Mouse (Mus musculus): Measurements from ENCODE around the gene Ift140.
"Not testable (repeated sequence)": the region's sequence is repeated elsewhere in the genome, so short reads cannot be mapped to it uniquely, and the experiment has no call there.

The Ift140 gene

DNA sequence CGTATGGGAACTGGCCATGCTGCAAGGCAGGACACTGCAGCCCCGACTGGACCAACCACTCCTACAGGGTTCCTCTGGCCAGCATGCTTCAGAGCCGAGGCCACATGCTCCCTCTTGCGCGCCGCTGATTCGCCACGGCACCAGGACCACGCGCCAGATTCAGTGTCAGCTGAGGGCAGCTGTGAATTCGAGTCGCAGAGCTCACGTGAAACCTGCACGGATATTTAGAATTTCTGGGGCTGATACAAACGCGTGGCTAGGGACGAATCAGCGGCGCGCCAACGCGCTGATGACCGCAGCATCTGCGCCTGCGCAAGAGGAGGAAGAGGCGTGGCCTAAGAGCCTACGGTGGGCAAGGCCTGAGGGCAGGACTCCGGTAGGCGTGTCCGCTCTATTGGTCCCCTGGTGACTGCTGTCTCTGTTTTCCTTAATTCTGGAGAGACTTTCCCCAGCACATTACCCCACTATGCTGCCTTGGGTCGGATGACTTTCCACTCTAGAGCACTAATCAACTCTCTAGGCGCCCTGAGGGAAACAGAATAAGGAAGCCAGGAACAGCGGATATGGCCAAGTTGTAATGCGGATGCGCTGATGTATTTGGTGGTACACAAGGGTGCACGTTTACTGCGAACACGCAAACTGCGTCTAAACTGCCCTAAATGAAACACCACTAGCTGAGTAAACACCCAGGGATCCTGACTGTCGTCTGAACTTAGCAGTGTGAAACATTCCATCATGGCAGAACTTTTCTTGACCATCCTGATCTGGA is 100.0 kb downstream of the Ift140 start, which contains the start of gene Telo2:
Gene Telo2 (minus strand): TSS at position 304 of the 769 bp plus-strand sequence.
- in situ Hi-C loops (cut with MboI, MseI), result no loop called here

DNA sequence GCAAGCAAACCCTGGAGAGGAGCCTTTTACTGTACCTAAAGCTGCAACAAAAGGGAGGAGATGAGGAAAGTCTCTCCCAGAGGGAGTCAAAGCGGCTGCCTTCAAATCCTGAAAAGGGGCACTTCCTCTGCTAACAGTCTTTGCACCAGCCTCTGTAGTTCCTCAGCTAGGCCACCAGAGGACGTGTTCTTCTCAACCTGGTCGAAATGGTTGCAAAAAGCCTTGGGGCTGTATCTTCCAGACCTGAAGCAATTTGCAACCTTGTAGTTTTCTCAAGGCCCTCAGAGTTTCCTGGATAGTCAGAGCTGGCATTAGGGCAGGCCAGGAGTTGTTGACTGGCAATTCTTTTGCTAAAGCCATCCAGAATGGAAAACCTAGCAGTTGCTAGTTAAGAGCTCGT is 101.4 kb downstream of the Ift140 start:
- in situ Hi-C loops (cut with MboI, MseI), result no loop called here

DNA sequence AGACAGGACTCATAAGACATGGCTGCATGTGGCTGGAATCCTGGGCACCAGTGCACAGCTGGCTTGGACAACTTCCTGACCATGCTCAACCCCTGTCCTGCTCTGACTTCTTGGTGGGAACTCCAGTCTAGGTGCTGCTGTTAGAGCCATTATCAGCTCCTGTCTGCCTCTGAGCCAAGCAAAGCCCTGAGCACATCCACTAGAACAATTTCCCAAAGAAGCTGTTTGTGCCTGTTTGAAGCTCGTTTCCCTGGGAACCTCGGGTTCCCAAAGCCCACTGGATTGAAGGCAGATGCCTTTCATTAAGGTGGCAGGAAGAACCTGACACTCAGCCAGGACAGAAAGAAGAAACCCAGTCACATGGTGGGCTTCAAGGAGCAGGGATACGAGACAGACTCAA is 104.5 kb downstream of the Ift140 start, which contains the start of gene Ptx4:
Gene Ptx4 (plus strand): TSS at position 355 of the 400 bp plus-strand sequence.
- in situ Hi-C loops (cut with MboI, MseI), result no loop called here

DNA sequence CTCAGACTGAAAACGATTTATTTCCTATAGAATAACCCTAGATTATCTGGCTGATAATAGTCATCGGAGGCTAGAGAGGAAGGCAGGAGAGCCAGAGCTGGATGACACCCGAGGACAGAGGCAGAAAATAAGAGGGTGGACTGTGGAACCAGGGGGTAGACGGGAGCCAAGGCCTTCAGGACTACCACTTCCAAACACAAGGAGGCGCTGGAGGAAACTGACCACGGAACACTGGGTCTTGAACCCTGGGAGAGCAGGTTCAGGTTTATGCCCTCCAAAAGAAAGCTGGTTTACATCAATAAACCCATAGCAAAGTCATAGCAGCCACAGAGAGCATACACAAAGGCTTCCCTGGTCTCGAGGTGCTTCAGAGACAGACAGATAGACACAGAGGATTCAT is 108.1 kb downstream of the Ift140 start:
- in situ Hi-C loops (cut with MboI, MseI), result no loop called here

DNA sequence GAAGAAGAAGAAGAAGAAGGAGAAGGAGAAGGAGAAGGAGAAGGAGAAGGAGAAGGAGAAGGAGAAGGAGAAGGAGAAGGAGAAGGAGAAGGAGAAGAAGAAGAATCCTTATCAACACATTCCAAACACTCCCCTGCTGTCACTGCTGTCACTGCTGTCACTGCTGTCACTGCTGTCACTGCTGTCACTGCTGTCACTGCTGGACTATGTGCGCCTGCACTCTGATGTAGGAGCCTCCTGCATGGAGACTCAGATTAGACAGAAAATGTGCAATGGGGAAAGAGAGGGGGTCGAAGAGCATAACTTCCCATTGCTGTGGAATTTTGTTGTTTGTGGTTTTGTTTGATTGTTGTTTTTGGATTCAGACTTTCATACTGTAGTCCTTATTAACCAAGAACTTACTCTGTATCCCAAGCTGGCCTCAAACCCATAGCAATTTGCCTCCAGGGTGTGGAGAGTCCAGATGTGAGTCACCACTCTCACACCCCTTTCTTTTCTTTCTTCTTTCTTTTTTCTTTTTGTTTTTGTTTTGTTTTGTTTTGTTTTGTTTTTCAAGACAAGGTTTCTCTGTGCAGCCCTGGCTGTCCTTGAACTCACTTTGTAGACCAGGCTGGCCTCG is 109.7 kb downstream of the Ift140 start:
- in situ Hi-C loops (cut with MboI, MseI), result not testable (repeated sequence)

DNA sequence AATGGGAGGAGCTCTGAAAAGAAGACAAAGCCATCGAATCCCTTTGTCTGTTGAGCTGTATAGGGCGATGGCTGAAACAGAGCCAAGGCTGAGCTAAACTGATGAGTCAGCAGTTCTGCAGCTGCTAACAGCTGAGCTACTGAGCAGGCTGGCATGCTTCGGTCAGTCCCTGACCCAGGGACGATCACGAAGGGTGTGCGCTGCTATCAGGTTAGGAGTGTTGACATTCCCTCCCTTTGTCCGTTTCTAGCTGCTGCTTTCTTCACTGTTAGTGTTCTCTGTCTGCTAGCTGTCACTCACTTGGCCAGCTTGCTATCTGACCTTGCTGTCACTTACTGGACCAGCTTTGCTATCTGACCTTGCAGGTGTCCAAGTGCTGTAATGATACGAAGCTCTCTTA is 111.2 kb downstream of the Ift140 start:
- in situ Hi-C loops (cut with MboI, MseI), result no loop called here

DNA sequence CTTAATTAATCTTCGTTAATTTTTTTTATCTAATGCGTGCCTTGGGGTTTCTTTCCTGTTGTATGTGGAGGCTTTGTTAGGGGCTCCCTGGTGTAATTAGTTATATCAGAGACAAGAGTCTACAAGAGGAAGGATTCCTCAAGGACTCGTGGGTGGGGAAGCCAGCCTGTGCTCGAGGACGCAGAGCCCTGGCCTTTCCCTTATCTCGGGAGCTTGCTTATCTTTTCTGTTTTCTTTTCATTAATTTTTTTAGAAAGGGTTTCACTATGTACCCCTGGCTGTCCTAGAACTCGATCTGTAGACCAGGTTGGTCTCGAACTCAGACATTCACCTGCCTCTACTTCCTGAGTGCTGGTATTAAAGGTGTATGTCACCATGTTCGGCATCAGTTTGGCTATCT is 111.8 kb downstream of the Ift140 start:
- in situ Hi-C loops (cut with MboI, MseI), result no loop called here

DNA sequence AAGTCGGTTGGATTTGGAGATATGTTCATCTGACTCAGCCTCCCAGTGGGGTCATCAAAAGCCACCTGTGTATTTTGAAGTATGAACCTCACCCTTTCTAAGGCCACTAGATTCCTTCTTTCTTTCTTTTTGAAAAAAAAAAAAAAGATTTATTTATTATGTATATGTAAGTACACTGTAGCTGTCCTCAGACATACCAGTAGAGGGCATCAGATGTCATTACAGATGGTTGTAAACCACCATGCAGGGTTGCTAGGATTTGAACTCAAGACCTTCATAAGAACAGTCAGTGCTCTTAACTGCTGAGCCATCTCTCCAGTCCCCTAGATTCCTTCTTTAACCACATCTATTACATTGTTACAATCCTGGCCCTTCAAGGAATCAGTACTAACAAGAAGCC is 114.2 kb downstream of the Ift140 start:
- in situ Hi-C loops (cut with MboI, MseI), result no loop called here

DNA sequence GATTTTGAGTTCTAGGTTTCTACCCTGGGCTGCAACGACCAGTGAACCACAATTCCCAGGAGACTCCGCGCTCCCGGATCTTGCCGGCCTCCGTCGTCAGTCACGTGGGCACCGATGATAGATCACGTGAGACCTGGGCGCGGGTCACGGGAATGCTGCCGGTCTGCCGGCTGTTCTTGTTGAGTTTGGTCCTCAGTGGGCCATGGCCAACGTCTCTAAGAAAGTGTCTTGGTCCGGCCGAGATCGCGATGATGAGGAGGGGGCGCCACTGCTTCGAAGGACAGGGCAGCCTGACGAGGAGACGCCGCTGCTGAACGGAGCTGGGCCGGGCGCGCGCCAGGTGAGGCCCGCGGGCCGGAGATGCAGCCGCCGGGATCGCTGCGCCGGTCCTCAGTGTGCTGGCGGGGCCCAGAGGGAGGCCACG is 117.4 kb downstream of the Ift140 start, which contains the start of gene Clcn7:
Gene Clcn7 (plus strand): TSS at position 117 of the 424 bp plus-strand sequence.
- in situ Hi-C loops (cut with MboI, MseI), result no loop called here

DNA sequence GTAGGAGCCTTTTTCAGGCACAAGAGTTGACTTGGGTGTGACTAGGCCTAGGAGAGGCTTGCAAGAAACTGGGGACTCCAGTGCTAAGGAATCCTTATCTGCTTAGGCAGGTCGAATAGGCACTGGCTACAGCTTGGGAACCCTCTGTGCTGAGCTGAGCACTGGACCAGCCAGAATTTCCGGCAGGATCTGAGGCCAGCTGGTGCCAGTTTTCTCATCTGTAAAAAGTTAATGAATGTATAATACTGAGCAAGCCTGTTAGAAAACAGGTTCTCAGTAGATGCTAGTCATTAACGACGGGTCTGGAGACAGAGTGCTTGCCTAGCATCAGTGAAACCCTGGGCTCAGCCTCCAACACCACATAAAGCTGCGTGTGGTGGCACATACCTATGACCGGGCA is 119.7 kb downstream of the Ift140 start:
- in situ Hi-C loops (cut with MboI, MseI), result no loop called here

DNA sequence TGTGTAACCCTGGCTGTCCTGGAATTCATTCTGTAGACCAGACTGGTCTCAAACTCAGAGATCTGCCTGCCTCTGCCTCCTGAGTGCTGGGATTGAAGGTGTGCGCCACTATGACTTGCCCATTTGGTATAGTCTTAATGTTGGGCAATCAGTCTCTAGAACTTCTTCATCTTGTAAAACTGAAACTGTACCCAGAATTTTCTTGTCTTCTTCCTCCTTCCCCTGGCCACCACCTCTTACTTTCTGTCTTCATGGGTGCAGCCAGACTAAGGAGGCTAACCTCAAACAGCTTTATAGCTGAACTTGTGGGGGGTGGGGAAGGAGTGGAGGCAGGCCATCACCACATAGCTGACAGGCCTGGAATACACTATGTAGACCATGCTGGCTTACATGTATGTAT is 122.9 kb downstream of the Ift140 start:
- in situ Hi-C loops (cut with MboI, MseI), result no loop called here

DNA sequence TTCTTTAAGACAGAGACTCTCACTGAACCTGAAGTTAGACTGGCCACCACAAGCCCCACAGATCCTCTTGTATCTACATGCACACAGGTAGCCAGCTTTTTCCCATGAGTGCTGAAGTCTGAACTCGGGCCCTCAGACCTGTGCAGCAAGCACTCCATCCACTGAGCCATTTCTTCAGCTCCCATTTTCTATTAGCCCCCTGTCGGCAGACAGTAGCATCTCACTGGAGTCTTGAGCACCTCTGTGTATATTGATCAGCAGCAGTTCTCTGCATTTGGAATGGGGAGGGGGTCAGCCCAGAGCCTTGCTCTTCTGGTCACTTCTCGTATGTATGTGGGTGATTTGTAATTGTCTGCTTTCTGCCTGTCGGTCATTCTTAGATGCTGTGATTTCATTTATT is 124.1 kb downstream of the Ift140 start:
- in situ Hi-C loops (cut with MboI, MseI), result no loop called here

Measured in T-helper 1 cell (primary cell).